Mouse (Mus musculus): ENCODE measurements around the gene Lctl.

DNA sequence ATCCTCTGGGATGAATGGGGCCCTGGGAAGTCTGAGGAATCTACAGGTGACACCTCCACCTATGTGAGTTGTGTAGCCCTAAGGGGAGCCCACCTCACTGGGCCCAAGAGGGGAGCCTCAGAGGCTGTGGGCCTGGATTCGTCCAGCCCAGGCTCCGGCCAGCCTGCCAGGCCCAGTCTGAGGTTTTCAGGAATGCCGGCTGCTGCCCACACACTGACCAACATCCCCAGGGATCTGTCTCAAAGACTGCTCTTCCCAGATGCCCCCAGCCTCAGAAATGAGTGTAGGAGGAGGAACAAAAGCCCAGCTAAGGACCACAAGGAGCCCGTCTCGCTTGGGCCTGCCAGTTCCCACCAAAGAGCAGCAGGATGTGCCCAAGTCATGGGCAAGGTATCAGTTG, 49.2 kb upstream of the Lctl start:
- no peak for TF ChIP-seq CTCF (IDR thresholded peaks at IDR 0.05; ENCODE audit: extremely low read depth, insufficient read depth, insufficient read length, insufficient replicate concordance)
- TF ChIP-seq POLR2A (IDR thresholded peaks at IDR 0.05; ENCODE audit: low read depth, low read length) = no peak
